Mouse (Mus musculus): ENCODE measurements around the gene Uqcr11.

The Uqcr11 gene

DNA sequence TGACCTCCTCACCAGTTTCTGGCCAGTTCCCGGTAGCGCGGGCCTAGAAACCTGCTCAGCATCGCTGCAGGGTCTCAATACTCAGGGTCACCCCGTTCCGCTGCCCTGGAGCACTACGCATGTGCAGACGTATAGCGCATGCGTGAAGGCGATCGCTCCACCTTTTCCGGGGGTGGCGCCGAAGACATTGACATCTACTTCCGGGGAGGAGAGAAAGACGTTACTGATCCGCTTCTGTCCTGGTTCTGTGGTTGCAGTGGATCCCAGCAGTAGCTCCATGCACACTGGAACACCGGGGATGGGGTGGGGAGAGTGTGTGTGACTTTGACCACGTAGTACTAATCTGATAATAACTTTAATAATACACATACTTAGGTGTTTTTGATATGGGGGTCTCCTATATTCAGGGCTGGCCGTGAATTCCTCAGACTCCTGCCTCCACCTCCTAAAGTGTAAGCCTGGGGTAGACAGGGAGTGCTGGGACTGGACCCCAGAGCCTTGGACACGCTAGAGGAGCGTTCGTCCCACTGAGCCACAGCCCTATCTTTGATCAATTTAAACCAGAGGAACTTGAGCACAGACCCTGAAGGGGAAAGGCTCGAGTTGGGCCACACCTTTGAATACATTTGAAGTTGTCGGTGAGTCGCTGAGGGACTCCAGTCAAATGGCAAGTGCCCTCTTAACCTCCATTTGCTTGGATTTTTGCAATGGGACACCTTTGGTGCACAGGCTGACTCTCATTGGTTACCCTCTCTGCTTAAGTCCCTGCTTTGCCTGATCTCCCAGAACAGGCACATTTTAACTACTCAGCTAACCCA is at the start of gene Uqcr11:
TSS of gene Uqcr11 (minus strand) at position 147 of the 818 bp plus-strand sequence.
- DNase-seq, result peak; percentile 96

DNA sequence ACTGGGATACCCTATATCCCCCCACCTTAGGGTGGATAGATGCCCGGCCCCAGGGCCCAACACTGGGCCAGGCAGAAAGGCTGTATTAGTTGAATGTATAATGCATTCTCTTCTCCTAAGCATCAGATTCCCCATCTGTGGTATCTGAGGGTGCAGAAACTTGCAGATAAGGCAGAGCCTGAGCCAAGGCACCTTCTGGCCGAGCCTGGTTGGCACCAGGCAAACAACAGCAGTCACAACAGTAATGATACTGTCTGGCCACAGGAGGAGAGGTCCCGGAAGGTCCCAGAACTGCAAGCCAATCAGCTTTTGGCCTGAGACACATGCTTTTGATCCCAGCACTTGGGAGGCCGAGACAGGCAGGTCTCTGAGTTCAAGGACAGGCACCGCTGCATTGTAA is 49.1 kb upstream of the Uqcr11 start:
- no peak for DNase-seq

DNA sequence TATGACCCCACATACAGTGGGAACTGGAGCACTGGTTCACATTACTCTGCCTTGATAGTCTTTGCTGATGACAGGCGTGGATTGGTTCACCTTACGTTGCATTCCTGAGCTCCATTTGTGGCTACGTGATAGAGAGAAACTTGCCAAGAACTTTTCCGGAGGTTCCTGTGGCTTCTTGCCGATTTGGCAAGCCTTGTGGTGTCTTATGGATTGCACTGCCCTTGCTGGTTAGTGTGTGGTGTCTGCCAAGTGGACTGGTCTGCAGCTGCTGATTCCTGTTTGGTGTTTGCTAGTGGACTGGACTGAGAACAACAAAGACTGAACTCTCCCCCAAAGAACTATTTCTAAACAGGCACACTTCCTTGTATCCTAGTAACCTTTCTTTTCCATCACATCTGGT is 48.2 kb upstream of the Uqcr11 start:
- DNase-seq, result no peak

DNA sequence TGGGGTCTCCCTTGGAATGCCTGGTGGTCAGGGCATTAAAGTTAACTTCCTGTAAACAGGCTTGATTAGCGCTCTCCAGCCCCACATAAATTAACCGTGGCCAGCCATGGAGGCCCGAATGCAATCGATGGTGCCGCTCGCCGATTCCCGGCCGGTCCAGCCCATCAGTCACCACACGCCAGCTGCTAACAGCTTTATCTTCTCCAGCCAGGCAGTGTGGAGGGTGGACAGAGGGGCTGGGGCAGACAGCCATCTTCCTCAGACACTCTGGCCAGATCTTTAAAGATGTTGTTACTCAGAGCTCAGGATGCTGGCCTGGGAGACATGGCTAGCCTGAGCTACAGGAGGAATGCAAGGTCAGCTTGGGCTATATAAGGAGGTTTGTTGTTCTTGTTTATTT is 47.0 kb upstream of the Uqcr11 start:
- DNase-seq, result no peak

DNA sequence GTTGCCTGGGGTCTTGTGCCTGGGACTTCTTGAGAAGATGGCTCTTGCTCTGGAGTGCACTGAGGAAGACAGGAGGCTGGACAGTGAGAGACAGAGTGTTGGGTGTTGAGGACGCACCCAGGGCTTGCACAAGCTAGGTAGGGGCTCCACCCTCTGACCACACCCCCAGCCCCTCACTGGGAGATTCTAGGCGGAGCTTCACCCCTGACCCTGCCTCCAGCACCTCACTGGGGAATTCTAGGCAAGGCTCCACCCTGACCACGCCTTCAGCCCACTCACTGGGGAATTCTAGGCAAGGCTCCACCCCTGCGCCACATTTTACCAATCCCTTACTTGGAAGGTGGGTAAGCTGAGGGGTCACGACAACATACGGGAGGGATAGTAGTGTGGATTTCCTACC is 44.0 kb upstream of the Uqcr11 start:
- DNase-seq, result no peak

DNA sequence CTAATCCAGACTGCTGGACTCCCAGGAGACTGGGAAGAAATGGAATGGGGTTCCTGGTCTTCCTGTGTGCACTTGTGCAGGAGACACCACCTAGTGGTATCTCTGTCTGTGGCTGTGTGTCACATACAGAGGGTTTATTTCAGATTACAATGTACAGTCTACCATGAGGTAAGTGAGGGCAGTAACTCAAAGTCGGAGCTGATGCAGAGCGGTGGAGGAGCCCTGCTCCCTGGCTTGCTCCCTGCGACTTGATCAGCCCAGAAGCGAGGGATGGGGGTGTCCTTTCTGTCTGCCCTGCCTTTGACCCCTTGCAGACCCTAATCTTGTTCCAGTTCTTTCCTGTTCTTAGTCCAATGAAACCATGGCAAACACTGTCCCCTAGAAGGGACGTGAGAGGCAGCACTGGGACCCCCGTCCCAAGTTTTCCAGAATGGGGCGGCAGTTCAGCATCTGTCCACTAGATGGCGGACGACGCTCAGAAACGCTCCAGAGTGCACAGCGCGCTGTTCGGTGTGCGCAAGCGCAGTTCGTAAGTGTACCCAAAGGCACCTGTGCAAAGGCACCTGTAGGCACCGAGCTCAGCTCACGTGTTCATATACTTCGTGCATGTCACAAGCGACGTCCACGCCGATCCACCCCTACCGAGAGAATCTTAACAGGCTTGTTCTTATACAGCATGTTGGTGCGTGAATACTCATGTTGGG is 39.4 kb upstream of the Uqcr11 start:
- peak; percentile 80 for DNase-seq

DNA sequence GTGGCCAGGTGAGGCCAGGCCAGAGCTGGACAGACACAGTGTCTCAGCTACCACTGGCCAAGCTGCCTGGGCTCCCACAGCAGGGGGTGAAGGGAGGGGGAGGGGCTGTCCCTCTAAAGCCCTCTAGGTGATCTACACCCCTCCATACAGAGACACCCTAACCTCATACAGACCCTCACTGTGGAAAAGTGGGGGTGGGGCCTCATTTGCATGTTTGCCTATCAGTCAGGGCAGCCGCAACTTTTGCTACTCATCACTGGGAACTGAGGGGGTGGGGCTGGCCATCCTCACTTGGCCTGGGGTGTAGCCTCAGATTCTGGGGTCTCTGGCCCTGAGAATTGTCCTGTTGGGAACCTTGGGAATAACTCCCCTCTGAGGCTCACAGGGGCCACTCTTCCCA is 38.4 kb upstream of the Uqcr11 start:
- no peak for DNase-seq

DNA sequence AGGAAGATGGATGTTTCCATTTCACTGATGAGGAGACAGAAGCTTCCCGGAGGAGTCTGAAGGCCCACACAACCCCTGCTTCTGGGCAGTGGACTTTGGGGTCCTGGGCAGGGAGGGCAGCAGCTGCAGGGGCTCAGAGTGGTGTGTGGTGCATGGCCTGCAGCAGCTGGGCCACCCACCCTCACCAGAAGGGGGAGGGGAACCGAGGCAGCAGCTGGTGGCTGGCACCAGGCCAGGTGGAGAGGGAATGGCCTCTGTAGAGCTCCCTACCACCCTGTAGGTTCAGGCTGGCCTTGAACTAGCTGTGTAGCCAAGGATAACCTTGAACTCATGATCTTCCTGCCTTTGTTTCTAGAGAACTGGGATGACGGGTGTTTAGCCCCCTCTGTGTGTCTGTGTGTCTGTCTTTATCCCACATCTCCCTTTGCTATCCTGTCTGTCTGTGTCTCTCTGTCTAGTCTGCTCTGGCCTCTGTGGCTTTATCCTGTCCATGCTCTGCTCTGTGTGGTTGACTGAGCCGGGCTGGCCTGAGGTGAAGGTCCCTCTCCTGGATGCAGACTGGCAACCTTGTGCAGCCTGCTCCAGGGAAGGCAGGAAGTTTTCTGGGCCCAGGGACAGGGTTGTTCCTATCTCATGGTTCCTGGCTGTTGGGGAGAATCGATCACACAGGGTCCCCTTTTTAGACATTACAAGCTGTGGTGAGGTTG is 37.9 kb upstream of the Uqcr11 start:
- no peak for DNase-seq

DNA sequence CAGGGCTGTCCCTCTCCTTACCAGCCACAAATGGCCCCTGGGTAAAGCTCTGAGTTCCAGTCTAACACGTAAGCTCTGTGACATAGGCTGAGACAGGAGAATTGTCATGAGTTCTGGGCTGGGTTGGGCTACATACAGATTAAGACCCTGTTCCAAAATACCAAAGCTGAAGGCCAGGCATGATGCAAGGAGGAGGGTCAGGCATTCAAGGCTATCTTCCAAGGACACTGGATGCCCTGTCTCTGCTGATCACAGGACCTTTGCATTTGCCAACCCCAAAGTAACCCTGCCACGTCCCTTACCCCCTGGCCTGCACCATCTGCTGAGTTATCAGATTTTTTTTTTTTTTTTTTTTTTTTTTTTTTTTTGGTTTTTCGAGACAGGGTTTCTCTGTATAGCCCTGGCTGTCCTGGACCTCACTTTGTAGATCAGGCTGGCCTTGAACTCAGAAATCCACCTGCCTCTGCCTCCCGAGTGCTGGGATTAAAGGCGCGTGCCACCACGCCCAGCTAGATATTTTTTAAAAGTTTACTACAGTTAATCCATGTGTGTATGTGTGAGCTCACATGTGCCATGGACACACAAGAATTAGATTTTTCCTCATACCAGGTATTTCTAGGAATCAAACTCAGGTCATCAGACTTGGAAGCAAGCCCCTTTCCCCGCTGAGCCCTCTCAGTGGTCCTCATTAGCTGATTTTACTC is 37.1 kb upstream of the Uqcr11 start:
- DNase-seq, result no peak

DNA sequence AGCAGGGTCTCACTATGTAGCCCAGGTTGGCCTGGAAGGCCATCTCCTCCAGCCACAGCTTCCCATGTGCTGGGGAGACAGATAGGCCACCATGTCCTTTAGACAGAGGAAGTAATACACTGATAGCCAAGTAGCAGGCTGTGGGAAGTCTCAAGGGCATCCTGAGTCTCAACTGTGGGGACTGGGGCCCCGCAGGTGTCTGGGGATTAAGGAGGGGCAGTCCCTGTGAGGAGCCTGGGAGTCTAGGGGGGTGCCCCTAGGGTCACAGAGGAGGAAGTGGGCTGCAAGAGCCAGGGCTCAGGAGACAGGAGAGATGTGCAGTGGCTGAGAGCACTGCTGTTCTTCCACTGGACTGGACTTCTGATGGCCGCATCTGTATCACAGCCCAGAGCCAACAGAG is 36.4 kb upstream of the Uqcr11 start:
- DNase-seq, result no peak

DNA sequence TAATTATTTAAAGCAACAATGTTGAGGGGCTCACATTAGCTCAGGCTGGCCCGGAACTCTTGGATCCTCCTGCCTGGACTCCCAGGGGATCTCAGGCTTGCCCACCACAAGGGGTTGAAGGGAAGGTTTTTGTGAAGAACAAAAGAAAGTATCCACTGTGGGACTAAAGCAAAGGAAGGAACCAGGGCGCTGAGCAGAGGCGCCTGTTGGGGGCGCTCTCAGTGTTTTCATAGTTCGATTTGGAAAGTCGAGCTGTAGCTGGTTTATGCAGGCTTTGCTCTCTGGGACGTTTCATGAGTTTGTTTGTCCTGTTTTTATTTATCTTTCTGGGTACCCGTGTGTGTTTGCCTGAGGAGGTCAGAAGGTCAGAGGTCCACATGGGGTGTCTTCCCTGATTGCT is 35.0 kb upstream of the Uqcr11 start:
- no peak for DNase-seq

DNA sequence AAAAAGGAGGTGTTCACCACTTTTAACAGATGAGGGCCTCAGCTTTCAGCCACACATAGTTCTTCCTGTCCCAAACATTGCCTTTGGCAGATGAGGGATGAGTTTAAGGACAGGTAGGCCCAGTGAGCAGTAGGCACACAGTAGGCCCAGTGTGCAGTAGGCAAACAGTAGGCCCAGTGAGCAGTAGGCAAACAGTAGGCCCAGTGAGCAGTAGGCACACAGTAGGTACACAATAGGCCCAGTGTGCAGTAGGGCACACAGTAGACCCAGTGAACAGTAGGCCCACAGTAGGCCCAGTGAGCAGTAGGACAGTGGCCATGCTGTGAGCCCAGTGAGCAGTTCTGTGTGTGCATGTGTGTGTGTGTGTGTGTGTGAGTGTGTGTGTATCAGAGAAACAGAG is 33.4 kb upstream of the Uqcr11 start:
- no peak for DNase-seq

DNA sequence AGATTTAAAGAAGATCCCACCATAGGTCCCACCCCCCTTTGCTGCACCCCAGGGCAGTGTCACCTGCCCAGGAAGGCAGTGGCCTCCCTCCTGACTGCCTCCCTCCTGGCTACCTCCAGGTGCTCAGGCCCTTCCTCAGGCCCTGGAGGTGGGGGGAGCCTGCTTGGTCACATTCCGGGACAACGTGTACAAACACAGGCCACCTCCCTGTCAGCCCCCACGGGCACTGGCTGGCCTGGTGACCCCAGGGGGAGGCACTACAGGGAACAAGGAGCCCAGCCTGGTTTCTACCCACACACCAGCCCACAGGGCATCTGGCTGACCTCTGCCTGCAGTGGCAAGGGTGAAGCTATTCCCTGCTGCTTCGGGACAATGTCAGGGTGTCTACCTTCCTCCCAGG is 31.3 kb upstream of the Uqcr11 start:
- no peak for DNase-seq

DNA sequence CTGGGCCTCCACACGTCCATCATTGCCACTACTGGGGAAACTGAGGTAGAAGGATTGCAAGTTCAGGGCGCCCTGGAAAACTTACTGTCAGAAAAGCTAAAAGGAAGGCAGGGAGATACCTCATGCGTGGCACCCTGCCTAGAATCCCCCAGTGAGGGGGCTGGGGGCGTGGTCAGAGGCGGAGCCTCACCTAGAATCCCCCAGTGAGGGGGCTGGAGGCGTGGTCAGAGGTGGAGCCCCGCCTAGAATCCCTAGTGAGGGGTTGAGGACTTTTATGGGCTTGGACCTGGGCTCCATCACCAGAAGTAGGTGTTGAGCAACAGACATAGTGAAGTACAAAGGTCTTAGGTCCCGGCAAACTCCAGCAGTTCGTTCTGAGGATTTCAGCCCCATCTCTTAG is 29.6 kb upstream of the Uqcr11 start:
- peak; percentile 56 for DNase-seq

DNA sequence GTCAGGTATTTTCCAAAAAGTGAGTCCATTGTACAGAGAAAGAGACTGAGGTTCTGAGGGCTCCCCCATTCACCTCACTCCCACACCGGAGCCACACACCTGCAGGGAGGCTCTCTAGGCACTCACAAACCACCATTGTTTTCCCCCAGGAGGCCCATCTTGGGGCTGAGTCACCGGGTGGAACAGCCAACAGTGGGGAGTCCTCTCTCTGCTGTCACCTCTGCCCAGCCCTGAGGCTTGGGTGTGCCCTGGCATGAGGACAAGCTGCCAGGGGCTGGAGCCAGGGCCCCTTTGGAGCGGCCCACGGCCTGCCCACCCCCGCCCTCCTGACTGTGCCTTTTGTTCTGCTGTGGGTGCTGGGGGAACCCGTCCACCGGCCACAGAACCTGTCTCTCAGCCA is 29.1 kb upstream of the Uqcr11 start:
- DNase-seq, result no peak

DNA sequence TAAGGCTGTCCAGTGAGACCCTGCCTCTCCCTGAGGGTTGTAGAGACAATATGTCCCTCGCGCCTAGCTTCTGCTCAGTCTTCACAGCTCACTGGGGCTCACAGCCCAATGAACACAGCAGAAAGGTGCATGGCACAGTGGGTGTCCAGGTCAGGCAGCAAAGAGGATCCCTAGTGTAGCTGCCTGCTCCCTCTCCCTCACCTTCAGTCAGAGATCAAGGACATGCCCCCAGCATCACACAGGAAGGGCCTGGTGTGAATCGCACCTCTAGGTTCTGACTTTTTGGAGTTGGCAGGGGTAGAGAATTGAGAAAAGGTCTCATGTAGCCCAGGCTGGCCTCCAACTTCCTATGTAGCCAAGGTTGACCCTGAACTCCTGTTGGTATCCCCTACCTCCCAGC is 28.2 kb upstream of the Uqcr11 start:
- peak; percentile 71 for DNase-seq

DNA sequence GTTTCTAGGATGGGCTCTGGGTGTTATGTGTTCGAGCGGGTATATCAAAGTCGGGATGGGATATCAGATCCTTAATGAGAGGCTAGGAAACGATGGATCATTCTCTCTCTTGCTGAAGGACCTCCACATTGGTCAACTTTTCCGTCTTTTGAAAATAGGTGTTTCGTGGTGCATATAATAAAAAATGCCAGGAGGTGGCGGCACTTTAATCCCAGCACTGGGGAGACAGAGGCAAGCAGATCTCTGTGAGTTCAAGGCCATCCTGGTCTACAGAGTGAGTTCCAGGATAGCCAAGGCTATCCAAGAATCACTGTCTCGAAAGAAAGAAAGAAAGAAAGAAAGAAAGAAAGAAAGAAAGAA is 27.6 kb upstream of the Uqcr11 start:
- no peak for DNase-seq

DNA sequence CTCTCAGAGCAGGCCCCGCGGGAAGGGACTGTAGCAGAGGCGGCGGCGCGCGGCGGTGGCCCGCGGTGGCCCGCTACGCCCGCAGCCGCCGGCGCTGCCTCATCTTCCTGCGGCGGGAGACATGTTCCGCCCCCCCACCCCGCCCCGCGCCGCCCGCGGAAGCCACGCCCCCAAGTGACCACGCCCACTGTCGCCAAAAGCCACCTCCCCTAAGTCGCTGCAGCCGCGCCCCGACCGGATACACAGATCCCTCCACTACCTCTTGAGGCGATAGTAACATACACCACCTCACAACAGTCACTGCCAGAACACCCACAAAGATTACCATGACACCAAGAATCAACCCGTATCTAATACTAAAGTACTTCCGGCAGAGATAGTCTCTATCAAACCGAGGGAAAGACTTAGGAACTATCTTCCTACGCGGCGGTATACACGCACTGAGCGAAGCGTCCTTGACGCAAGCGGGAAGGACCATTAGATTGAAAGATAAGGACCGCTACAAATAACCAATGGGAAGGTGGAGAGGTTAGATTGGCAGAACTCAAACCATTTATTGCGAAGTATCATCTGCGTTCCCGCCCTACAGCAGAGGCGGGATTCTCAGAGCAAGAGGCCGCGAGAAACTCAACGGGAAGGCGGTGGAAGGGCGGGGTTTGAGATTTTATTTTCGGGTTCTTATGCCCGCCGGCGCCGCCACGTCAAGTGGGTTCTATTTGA is 27.0 kb upstream of the Uqcr11 start, which contains the start of gene Tcf3:
TSS of gene Tcf3 (minus strand) at position 135 of the 720 bp plus-strand sequence.
- DNase-seq, result peak; percentile 98

DNA sequence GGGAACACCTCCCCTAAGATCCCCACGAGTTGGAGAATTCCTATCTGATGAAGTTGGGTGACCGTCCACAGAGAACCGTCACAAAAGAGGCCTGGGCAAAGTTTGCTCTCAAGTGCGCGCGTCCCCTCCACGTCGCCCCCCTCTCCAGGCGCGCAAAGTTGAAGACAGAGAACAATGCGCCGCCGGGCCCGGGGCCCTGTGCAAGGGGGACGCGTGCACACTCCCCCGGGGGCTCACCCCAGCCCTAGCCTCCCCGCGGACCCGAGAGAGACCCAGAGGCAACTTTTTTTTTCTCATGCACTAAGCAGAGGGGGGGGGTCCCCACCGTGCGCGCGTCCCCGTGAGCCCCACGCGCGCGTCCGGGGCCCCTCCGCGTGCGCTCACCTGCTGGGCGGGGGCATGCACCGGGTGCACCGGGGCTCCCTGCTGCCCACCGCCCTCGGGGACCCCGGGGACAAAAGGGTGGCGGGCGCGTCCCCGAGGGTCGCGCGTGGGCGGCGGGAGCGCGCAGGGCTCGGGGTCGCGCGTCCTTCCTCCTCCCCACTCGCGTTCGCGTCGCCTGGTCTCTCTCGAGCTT is 26.4 kb upstream of the Uqcr11 start:
- DNase-seq, result peak; percentile 80

DNA sequence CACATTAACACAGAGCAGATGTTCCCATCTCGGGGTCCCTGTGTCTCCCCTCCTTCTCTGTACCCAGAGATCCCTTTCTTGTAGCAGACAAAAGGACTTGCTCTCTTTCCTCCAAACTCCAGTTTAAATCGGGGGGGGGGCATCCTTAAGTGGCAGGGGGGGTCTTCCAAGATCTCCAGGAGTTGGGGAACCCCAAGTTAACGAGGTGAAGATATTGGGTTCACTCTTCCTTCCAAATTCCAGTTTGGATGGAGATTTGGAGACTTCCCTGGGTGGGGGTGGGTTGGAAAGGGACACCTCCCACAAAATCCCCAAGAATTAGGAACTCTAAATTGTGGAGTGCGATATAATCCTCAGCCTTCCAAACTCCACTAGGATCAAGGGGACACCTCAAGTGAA is 25.8 kb upstream of the Uqcr11 start:
- no peak for DNase-seq

DNA sequence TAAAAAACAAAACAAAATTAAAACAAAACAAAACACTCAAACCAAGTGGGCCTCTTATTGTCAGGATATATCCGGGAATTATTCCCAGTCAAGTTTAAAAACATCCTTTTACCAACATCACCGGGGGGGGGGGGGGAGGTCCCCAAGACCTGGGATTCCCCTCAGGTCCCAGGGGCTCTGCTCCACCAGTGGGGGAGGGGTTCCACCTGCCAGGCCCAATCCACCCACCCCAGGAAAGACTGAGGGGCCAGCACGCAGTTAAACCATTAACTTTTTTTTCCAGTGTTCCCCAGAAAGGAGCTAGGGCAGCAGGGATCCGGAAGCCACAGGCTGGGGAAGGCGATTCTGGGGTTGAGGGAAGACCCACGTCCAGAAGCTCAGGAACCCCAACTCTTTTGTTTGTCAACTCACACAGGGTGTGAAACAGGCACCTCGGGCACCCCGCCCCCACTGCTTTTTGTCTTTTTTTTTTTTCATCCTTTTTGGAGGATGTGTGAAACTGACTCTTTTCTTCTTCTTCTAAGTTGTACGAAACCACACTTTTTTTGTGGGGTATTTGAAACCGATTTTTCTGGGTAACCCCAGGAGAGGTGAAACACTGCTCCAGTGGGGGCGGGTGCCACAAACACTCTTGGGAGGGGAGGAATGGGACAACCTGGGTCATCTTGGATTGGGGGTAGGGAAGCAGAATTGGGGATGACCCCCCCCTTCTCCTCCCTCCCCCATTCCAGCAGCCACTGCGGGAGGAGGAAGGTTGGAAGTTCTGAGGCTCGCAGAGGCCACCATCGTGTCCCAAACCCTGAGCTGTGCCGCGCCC is 25.1 kb upstream of the Uqcr11 start:
- DNase-seq, result peak; percentile 66
